Mouse (Mus musculus): ENCODE measurements around the gene Rc3h2.

DNA sequence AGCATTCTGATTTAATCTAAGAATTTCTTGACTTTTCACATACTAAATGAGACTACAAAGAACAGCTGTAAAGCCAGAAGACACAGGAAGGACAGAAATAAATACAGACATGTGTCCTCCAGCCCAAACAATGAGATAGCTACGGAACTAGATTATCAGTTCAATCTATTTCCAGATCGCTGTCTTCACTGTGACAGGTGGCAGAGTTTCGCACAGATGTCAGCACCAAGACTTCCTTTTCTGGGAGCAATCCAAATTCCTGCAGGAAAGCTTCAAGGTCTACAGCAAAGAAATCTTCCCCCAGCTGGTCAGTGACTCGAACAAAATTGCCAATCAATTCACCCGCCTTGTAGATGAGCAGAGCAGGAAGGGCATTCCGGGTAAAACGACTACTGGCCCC is 71.0 kb downstream of the Rc3h2 start:
- no peak for TF ChIP-seq CTCF (IDR thresholded peaks at IDR 0.05; ENCODE audit: borderline replicate concordance, insufficient read depth, low read length)
- TF ChIP-seq POLR2A (IDR thresholded peaks at IDR 0.05; ENCODE audit: low read depth, low read length) = no peak
